Mouse (Mus musculus): ENCODE data around the gene Tnfrsf9. TPM values are rescaled to one million over a fixed set of nuclear protein-coding genes. Genes with fewer than 3 reads are reported as not detected.
A peak's percentile ranks its signal among the peaks of the same experiment; 100 is the strongest.
"Not testable (repeated sequence)": the region's sequence is repeated elsewhere in the genome, so short reads cannot be mapped to it uniquely, and the experiment has no call there.

Tnfrsf9 gene
- total RNA-seq, 2 experiments from 2014 or later = 0.21 to 0.46 TPM

DNA sequence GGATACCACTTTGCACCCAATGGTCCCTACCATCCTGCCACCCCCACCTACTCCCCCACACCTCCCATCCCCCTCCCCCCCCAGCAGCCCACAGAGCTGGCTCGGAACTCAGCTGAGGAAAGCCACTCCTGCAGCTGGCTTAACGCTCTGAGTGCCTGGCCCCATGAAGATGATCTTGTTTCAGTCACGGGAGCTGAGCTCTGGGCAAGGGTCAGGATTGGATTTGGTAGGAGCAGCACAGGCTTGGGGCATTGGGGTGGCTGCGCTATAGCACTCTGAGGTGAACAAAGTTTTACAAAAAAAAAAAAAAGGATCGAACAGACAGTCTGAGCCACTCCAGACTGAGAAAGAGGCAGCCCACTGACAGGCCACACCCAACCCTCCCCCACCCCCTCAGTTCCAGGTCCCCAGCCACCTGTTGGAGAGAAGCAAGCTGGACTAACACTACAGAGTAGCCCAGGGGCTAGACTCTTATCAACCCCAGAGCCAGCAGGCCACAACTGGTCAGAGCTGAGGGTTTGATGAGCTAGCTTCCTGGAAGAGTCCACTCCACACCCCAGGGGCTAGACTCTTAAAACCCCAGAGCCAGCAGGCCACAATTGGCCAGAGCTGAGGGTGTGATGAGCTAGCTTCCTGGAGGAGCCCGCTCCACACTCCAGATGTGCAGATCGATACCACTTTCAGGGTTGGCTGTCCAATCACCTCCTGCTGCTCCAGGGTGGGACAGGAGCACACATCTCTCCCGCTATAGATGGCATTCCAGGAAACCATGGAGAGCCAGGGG, 19.5 kb upstream of the Tnfrsf9 start:
- DNase-seq (ENCODE audit: low spot score) = no peak

DNA sequence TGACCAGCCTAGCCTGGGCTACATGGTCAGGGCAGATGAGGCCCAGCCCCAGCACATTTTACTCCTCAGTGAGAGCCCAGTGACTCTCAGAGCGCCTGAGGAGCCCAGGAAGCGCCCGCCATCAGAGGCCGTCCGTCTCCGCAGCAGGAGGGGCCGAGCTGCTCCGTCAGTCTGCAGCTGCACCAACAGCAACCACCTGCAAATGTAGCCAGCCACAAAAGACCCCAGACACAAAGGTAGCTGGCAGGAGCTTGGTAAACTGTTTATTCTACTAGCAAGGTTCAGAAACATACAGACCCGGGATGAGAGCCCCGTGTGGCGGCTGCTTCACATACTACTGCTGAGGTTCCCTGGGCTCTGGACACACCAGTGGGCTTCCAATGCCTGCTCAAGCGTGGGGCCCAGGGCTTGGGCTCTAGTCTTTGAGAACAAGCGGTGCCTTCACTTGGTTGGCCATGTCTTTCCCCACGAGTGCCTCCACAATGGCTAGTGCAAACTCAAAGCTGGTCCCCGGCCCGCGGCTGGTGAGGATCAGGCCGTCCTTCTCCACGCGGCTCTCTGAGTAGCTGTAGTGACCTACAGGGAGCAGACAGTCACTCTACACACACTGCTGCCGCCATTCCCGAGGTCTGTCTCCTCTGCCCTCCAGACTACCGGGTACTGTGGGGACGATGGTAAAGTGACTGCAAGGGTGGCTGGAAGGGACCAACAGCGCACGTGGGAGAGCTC, 17.3 kb upstream of the Tnfrsf9 start:
- DNase-seq (ENCODE audit: low spot score) = no peak

DNA sequence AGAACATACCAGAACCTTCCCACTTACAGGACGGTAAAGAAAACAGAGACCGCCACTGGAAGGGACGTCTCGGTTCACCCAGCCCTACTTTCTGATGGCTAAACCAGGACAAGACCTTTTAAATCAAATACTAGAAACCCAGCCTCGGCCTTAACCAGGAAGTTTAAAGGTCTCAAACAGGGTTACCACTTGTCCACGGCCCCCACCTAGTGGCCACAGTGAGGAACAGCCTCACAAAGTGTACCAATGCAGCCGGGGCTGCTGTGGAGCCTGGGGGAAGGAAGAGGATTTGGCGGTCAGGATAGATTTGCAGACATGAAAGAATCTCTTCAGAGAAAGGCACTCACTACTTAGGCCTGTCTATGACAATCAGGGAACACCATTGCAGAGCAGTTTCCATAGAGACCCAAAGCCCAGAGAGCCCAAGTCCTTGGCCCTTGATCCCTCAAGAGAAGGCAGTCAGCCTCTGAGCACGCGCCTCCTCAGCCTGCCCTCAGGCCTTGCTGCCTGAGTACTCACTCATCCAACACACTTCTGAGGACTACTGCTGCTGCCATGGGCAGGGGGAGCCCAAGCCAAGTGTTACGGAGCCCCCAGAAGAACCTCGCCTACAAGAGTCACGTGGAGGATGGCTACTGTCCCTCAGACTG, 15.5 kb upstream of the Tnfrsf9 start:
- peak; percentile 78 for DNase-seq (ENCODE audit: low spot score)

DNA sequence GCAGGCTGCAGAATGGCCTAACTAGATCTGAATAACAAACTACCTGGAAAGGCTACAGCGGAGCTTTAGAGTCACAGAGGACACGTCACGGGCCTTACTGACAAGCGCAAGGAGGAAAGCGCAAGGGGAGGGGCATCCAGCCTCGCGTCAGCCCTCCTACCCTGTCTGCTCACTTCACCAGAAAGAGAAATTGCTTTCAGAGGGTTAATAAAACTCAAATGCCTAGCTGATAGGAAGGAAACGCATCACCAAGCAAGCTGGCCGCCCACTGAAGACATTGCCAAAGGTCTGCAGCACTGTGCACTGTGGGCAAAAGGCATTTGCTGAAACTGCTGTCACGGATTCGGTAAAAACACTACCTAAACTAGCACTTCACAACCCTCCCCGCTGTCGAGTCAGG, 13.9 kb upstream of the Tnfrsf9 start:
- no peak for DNase-seq (ENCODE audit: low spot score)

DNA sequence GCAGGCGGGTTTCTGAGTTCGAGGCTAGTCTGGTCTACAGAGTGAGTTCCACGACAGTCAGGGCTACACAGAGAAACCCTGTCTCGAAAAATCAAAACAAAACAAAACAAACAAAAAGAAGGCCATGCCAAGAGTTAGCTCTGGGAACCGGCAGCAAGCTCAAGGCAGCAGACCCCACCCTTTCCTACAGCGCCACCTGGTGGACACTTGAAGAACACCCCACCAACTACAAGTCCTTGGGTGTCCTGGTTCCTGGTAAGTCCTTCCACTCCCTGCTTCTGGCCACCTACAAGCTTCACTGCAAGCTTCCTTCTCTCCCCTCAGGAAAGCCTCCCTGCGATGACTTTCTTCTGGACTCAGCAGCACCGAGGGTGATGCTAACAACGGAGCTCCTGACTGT, 12.7 kb upstream of the Tnfrsf9 start:
- peak; percentile 92 for DNase-seq (ENCODE audit: low spot score)

DNA sequence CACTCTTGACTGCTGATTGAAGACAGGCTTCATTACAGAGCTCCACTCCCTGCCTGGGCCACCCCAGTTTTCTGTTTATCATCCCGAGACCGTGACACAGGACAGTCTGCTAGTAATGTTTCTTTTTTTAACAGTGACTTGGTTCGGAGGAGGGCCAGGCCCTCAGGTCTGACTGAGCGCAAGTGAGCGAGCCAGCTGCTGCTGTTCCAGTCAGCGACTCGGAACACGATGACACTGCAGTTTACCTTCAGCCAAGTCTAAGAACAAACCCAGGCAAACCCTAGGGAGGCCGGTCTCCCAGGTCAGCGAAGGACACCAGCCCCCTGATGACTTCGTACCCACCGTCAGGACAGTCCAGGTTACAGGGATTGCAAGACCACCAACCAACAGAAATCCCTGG, 12.3 kb upstream of the Tnfrsf9 start:
- DNase-seq (ENCODE audit: low spot score) = peak; percentile 84

DNA sequence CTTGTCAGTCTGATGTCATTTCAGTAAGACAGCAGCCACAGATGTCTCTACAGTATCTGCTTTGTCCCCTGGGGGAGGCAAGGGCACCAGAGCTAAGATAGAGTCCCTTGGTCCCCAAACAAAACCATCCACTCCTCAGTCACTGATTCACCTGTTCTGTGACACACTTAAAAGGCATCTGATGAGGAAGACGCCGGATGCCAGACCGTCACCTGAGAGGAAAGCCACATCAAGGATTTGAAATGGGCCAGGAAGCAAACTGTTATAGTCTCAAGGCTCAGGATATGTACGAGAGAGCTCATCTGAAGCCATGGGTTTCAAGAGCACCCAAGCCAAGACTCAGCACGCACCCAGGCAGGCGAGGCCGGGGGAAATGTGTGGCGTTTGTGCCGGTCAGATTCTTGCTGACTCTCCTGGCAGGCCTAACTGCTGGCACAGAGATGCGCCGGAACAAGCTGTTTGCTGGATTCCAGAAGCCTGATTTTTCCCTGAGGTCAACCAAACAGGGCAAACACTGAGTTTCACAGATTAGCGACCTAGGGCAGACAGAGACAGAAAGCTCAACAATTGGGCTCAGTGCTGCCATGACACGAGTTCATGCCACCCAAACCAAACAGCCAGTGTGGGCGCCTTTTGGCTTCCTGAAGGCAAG, 11.1 kb upstream of the Tnfrsf9 start:
- DNase-seq (ENCODE audit: low spot score) = peak; percentile 81

DNA sequence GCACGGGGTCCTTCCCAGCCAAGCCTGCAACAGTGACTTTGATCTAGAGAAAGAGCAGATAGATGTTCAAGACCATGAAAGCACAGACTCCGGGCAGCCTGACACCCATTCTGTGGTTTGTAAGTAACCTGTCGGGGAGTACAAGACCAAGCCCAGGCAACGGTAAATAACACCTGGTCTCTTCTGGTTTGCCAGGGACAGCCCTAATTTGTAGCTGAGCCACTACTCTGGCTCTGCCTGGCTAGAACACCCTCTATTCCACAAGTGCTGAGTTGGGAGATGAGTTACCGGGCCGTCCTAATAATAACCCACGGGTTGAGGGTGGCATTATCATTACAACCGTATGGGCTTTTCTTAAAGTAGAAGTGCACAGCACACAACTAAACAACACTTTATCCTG, 7.3 kb upstream of the Tnfrsf9 start:
- peak; percentile 74 for DNase-seq (ENCODE audit: low spot score)

DNA sequence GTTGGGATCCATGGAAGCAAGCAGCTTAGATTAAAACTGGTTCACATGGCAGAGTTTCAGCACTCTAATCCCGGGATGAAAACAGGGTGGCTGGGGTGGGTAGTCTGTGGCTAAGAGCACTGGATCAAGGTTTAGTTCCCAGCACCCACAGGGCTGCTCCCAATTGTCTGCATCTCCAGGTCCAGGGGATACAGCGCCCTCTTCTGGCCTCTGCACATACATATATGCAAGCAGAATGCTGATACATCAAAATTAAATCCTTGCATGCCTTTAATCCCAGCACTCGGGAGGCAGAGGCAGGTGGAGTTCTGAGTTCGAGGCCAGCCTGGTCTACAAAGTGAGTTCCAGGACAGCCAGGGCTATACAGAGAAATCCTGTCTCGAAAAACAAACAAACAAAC, 5.8 kb upstream of the Tnfrsf9 start:
- DNase-seq (ENCODE audit: low spot score) = not testable (repeated sequence)

DNA sequence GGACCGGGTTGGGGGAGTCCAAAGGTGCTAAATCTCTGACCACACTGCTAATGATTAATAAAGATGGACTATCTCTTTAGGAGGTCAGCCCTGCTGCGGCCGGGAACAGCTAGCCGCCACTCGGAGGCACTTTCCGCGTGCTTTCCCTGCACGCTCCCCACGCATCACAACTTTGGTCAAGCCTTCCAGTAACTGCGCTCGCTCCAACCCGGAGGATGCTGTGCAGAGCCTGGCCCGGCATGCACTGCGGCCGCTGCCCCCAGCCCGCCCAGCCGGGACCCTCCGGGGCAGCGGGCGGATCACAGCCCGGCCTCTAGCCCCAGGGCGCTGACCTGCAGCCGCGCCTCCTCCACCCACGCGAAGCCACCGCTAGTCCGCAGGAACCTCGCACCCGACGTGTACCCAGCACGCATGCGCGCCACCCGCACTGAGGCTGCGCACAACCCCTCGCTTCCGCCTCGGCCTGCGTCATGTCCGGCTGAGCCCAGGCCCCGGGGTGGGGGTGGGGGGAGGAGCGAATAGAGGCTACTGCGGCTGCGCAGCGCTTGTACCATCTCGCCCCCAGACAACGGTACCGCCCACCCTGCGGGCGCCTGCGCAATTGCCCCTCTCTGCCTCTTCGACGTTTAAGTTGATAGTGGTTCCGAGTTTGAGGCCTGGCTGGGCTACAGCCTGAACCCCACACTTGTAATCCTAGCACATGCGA, 4.8 kb upstream of the Tnfrsf9 start:
- DNase-seq (ENCODE audit: low spot score) = peak; percentile 98

DNA sequence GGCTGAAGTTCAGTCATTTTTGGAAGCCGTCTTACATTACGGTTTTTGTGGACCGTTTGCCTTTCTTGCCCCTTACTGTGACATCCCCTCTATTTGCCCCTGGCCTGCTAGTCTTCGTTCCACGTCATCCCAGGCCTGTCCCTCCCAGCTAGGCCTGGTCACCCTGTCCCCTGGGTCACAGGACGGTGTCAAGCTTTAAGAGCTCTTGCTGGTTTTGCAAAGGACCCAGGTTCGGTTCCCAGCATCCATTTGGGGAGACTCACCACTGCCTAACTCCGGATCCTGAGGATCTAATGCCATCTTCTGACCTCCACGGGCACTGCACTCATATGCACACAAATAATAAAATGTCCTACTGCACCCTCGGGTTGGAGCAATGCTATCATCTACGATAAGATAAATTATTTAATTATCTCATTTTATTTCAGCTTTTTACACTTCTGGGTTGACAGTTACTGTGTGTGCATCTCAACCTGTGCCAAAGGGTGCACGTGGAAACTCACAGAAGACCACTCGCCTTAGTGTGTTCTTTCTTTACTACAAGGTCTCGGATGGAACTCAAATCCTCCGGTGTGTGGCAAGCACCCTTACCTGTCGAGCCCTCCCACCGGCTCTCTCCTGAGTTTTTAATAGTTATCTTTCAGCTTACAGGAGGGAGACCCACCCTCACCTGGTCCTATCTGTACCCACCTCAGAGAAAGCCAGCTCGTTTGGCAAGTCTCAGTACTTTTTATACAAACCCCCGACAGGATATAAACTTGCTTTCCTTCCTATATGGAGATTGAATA, 4.0 kb upstream of the Tnfrsf9 start:
- no peak for DNase-seq (ENCODE audit: low spot score)

DNA sequence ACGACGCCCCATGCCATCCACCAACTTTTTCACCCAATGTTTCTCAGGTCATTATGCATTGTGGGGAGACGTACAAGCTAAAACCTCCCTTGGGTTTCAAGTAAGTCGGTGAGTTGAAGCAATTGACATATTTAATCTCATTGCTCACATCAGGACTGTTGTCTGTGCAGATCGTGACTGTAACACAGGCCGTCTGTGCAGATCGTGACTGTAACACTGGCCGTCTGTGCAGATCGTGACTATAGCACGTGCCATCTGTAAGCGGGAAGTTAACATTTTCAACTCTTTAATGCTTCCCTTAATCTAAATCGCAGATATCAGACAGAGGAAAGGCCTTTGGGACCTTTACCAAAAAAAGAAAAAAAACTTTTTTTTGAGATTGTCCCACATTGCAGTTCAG, 619 bp upstream of the Tnfrsf9 start:
- no peak for DNase-seq (ENCODE audit: low spot score)

DNA sequence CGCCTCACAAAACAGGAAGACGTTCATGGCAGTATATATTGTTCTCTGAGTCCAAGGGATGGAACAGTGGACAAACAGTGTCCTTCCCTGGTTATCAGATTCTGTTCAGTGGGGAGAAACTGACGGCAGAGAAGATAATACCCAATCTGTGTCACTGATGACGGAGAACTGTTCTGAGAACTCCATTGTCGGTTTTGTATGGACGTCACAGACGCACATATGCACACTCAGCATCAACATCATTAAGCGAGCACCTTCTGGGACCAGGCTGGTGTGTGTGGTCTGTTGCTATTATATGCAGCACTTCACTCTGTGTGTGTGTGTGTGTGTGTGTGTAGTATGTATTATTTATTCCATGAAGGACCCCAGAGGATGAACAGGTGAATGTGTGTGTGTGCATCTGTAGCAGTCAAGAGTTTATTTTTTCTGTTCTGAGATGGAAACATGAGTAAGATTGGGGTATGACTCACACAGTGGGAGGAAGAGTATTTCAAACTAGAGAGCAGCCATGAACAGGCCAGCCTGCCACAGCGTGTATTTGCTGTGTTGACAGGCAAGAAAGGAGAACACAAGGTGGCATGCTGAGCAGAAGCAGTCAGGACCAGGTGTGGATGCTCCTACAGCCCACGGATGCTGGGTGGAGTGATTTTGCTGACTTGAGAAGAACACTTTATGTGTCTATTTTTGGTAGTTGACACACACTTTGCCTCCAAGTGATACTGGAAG, 982 bp downstream of the Tnfrsf9 start:
- no peak for DNase-seq (ENCODE audit: low spot score)

DNA sequence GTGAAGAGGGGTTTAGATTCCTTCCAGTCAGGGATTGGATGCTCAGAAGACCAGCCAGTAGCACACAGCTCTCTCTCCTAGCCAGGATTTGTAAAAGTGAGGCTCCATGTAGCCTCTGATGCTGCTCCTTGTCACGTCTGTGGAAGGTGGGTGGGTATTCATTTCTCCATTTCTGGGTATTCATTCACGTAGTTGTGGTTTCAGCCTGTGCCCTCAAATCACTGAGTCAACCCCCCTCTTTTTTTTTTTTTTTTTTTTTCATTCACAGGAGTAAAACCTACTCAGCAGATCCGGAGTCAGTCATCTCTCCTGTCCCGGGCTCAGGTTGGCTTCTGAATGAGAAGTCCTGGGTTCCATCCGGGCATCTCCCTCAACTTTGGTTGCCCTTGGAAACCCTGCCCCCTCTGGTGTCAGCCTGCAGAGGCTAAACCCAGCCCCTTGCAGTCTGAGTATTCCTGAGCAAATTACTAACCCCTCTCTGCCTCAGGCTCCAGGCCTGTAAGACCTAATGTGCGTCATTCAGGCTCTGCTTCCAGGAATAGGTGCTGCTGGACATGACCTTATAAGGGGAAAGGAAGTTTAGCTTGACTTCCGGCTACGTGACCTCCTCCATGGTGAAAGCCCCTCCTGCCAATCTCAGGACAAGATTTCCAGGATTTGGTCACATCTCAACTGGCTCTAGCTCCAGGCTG, 3.1 kb downstream of the Tnfrsf9 start:
- no peak for DNase-seq (ENCODE audit: low spot score)

DNA sequence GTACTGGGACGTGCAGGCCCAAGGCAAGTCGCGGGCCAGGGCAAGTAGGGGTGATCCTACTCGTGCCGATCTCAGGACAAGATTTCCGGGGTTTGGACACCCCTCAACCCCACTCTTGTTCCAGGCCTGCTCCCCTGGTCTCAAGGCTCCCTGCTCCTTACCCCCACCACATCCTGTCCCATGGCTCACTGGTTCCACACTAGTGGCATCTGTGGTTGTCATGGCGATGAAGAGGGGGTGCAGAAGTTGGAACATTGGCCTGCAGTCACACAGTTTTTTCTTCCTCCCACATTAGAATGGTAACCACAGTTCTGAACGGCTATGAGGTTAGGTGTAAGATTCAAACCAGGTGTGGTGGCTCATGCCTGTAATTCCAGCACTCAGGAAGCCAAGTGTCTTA, 6.8 kb downstream of the Tnfrsf9 start:
- DNase-seq (ENCODE audit: low spot score) = no peak

DNA sequence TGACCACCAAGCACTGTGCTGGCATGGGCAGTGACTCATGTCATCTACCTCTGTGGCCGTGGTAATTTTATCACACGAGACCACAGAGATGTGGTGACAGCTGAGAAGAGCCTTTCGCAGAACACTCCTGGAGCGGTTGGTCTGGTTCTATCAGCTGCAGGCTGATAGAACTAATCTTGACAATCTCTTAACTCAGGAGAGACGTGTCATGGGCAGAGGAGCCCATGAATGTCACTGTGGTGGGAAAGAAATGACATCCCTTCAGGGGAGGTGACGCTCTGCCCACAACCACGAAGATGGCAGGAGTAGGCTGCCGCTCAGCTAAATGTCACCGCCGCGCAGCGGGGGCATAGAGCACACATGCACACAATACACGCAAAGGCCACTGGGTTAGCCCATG, 9.9 kb downstream of the Tnfrsf9 start:
- no peak for DNase-seq (ENCODE audit: low spot score)

DNA sequence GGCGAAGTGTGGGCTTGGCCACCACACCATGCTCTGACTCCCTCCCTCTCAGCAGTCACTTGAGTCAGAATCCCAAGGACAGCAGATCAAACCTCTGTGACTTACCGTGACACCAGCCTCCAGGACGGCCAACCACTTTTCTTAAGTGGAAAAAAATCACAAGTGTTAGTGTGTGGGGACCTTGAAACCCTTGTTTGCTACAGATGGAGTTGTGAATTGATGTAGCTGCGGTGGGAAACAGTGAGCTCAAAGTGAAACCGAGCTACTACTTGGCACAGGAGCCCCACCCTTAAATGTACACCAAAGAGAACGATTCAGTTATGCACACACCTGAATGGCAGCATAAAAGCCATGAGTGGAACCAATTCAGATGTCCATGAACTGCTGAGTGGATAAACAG, 10.6 kb downstream of the Tnfrsf9 start:
- no peak for DNase-seq (ENCODE audit: low spot score)

DNA sequence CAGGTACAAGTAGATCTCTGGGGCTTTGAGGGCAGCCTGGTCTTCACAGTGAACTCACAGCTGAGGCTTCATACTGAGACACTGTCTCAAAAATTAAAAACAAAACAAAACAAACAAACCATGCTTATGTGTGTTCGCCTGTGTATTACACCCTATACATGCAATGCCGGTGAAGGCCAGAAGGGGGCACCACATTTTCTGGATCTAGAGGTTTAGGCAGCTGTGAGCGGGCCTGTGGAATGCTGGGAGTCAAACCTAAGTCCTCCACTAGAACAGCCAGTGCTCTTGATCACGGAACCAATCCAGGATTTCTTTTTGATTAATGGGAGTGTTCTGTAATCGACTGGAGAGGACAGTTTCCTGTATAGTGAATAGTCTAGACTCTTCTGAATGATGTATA, 11.6 kb downstream of the Tnfrsf9 start:
- no peak for DNase-seq (ENCODE audit: low spot score)

All from gastrocnemius, adult 18-20 months (tissue).